Mouse (Mus musculus) forebrain, embryonic 16.5 days (tissue): ENCODE measurements at regions not wholly inside any gene's neighbourhood (a gene's known extent, or its start where the extent isn't known, plus 50 kb on each side); places are given as distances from the start of the nearest gene placed in this dataset.

Experiments used
- ATAC-seq: fragments of 200-750 bp; cut with Nextera tagmentation; 2 replicates; pipeline ENCODE4 v1.8.0; 2017; ENCODE audit warnings: mild to moderate bottlenecking, moderate library complexity
- H3K27ac ChIP-seq: fragments of 300-500 bp; sonication (generic); 2 replicates; pipeline ENCODE4 v1.5.1; 2014; ENCODE audit warnings: low read length, control low read depth
- H3K27me3 ChIP-seq: fragments of 300-500 bp; sonication (generic); replicated peaks from 2 replicates; pipeline ENCODE4 v1.6.1; 2014; ENCODE audit warnings: low read length; ENCODE audit not compliant: control insufficient read depth, insufficient read depth
- H3K36me3 ChIP-seq: fragments of 300-500 bp; sonication (generic); 2 replicates; pipeline ENCODE4 v1.6.1; 2014; ENCODE audit not compliant: control insufficient read depth, insufficient read depth
- H3K4me1 ChIP-seq: fragments of 300-500 bp; sonication (generic); replicated peaks from 2 replicates; pipeline ENCODE4 v1.6.1; 2014; ENCODE audit warnings: low read length; ENCODE audit not compliant: control insufficient read depth, insufficient read depth
- H3K4me2 ChIP-seq: fragments of 300-500 bp; sonication (generic); 2 replicates; pipeline ENCODE4 v1.6.1; 2014; ENCODE audit warnings: mild to moderate bottlenecking, low read length, control low read depth
- H3K4me3 ChIP-seq: fragments of 300-500 bp; sonication (generic); replicated peaks from 2 replicates; pipeline ENCODE4 v1.5.1; 2014; ENCODE audit warnings: mild to moderate bottlenecking, low read length, control low read depth
- H3K9ac ChIP-seq: fragments of 300-500 bp; sonication (generic); replicated peaks from 2 replicates; pipeline ENCODE4 v1.6.1; 2014; ENCODE audit warnings: low read depth, low read length, control low read depth
- H3K9me3 ChIP-seq: fragments of 300-500 bp; sonication (generic); 2 replicates; pipeline ENCODE4 v1.6.1; 2016; ENCODE audit warnings: low read length; ENCODE audit not compliant: control insufficient read depth
- WGBS: fragments of 180-500 bp; shearing (Covaris S2); extraction: QIAGEN DNeasy Blood & Tissue Kit; methylation state at CpG from one replicate; pipeline ENCODE4 v1.1.7; 2014; 5-methylcytosine and 5-hydroxymethylcytosine counted together

- no peaks in the 10 kb centered on the region for H3K27me3 ChIP-seq
- H3K9me3 ChIP-seq = no peaks in the 10 kb centered on the region
- no peaks in the 10 kb centered on the region for H3K4me1 ChIP-seq
- WGBS = 37% methylated on average over 2 of the region's 2 CpGs
- H3K36me3 ChIP-seq = no peaks in the 10 kb centered on the region
- H3K9ac ChIP-seq = no peak overlapping the region
- ATAC-seq = no peak
- no peak overlapping the region for H3K4me3 ChIP-seq
- no peak overlapping the region for H3K4me2 ChIP-seq
- H3K27ac ChIP-seq = no peak overlapping the region
Observed at GRCm38 (mm10) chr10:103692682-103693081, 325.1 kb downstream of the Slc6a15 start.

- no peaks in the 10 kb centered on the region for H3K27me3 ChIP-seq
- 67% methylated on average over 3 of the region's 3 CpGs for WGBS
Observed at GRCm38 (mm10) chr10:103715080-103715725, 347.6 kb downstream of the Slc6a15 start.

DNA sequence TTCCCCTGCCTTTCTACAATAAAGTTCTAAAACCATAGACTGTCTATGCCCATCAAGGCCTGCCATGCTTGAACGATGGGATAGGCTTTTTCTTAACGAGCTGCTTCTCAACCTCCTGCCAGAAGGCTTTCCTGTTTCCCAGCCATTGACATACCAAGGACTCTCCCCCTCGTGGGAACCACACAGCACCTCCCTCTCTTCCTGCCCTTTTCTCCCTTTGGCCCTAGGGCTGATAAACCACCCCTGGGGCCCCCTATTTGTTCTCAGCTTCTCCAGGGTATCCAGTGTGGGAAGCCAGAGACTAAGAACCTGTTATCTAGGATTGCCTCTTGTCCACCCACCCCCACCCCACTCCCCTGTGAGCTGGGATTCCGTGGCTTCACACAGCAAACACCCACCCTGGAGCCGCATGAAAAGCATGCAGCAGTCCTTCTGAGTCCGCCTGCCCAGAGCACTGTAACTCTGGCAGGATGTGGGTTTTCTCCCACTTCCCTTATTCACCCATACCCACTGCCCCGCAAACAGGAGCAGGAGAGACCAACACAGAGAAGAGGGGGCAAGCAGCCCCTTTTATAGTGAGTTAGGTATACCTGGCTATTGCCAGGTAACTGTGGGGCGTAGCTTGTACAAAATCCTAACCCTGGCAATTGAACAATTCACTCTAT lies 351.5 kb downstream of the Slc6a15 start:
- Histone ChIP-seq H3K36me3 (no peaks in the 10 kb centered on the region), H3K4me1 (no peaks in the 10 kb centered on the region), H3K27me3 (no peaks in the 10 kb centered on the region), H3K27ac (no peak overlapping the region), H3K9me3 (no peaks in the 10 kb centered on the region), H3K9ac (no peak overlapping the region), H3K4me2 (no peak overlapping the region), H3K4me3 (no peak overlapping the region)
- WGBS = 48% methylated on average over 8 of the region's 8 CpGs
- ATAC-seq = no peak

More at GRCm38 (mm10) chr10:103715080-103715725, 347.6 kb downstream of the Slc6a15 start:
- Histone ChIP-seq H3K9me3 (no peaks in the 10 kb centered on the region), H3K4me1 (no peaks in the 10 kb centered on the region), H3K4me2 (no peak overlapping the region), H3K4me3 (no peak overlapping the region), H3K36me3 (no peaks in the 10 kb centered on the region), H3K27ac (no peak overlapping the region), H3K9ac (no peak overlapping the region)
- no peak for ATAC-seq

DNA sequence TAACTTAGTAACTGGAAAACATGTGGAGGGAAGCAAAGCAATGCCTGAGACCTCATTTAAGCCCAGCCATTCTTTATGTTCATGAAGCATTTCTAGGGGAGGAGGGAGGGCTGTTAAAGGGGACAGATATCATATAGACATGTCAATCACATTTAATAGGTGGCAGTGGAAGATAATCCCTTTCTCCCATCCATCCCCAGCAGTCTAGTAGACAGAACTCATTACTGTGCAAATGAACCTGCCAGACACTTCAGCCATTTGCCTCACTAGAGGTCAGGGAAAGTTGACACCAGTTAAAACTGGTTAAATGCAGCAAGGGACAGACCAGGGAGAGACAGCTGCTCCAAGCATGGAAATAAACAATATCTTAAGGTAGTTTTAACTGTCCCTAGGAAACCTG lies 359.1 kb downstream of the Slc6a15 start:
- no peak for ATAC-seq
- Histone ChIP-seq H3K9ac (no peak overlapping the region), H3K27ac (no peak overlapping the region), H3K9me3 (no peaks in the 10 kb centered on the region), H3K36me3 (no peaks in the 10 kb centered on the region), H3K4me3 (no peak overlapping the region), H3K27me3 (no peaks in the 10 kb centered on the region), H3K4me1 (0 out of 2 replicates have a peak, but pooled peaks cover 2% of the 10 kb centered on the region), H3K4me2 (no peak overlapping the region)

GRCm38 (mm10) chr10:103731522-103731921 lies 363.9 kb downstream of the Slc6a15 start:
- no peak overlapping the region for H3K9ac ChIP-seq
- no peaks in the 10 kb centered on the region for H3K27me3 ChIP-seq
- no peaks in the 10 kb centered on the region for H3K36me3 ChIP-seq
- no peak overlapping the region for H3K4me2 ChIP-seq
- no peak overlapping the region for H3K27ac ChIP-seq
- no peaks in the 10 kb centered on the region for H3K9me3 ChIP-seq
- WGBS = 14% methylated on average over 1 of the region's 1 CpGs
- no peak overlapping the region for H3K4me3 ChIP-seq
- ATAC-seq = no peak
- H3K4me1 ChIP-seq = 0 out of 2 replicates have a peak, but pooled peaks cover 2% of the 10 kb centered on the region

- Histone ChIP-seq H3K9ac (no peak overlapping the region), H3K27me3 (no peaks in the 10 kb centered on the region), H3K4me3 (no peak overlapping the region), H3K36me3 (no peaks in the 10 kb centered on the region), H3K4me2 (no peak overlapping the region), H3K27ac (no peak overlapping the region), H3K9me3 (no peaks in the 10 kb centered on the region), H3K4me1 (0 out of 2 replicates have a peak, but pooled peaks cover 2% of the 10 kb centered on the region)
- peak; percentile 57; the same call in 1 of the 2 replicates for ATAC-seq
- WGBS = 40% methylated on average over 5 of the region's 5 CpGs
Observed at GRCm38 (mm10) chr10:103731981-103732380, 364.4 kb downstream of the Slc6a15 start.

- H3K36me3 ChIP-seq = no peaks in the 10 kb centered on the region
- H3K4me1 ChIP-seq = no peaks in the 10 kb centered on the region
- no peak overlapping the region for H3K9ac ChIP-seq
- no peak for ATAC-seq
- H3K4me2 ChIP-seq = no peak overlapping the region
- 85% methylated on average over 1 of the region's 1 CpGs for WGBS
- H3K4me3 ChIP-seq = no peak overlapping the region
- H3K27ac ChIP-seq = no peak overlapping the region
- H3K9me3 ChIP-seq = no peaks in the 10 kb centered on the region
- no peaks in the 10 kb centered on the region for H3K27me3 ChIP-seq
Observed at GRCm38 (mm10) chr10:103780127-103780526, 362.7 kb upstream of the Gm21293 start.

DNA sequence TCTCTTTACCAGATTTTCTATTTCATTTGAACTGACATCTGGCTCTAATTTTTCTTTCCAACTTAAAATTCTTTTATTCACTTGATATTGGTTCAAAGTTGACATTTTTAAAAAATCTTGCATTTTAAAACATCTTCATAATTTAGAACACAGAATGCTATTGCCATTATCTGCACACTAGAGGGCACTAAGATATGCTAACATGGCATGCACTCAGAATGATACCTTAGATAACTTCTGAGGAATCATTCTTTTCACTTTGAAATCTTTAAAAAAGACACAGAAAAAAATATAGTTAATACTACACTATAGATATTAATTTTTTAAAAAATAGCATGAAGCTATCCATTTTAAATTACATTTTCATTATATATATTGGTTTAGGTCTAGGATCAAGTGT lies 357.9 kb upstream of the Gm21293 start:
- Histone ChIP-seq H3K27me3 (no peaks in the 10 kb centered on the region), H3K9ac (no peak overlapping the region), H3K4me3 (no peak overlapping the region), H3K9me3 (no peaks in the 10 kb centered on the region), H3K27ac (no peak overlapping the region), H3K4me1 (no peaks in the 10 kb centered on the region), H3K36me3 (no peaks in the 10 kb centered on the region), H3K4me2 (no peak overlapping the region)
- ATAC-seq = no peak

DNA sequence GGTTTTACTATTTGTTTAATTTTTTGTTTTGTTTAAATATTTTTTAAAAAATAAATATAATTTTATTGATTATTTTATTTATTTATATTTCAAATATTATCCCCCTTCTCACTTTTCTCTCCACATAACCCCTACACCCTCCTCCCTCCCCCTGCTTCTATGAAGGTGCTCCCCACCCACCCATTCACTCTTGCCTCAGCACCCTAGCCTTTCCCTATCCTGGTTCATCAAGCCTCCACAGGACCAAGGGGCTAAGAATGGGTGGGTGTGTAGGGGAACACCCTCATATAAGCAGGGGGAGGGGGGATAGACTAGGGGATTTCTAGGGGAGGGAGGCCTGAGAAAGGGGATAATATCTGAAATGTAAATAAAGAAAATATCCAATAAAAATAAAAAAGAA lies 313.7 kb upstream of the Gm21293 start:
- H3K9me3 ChIP-seq = no peaks in the 10 kb centered on the region
- no peaks in the 10 kb centered on the region for H3K27me3 ChIP-seq
- no peak overlapping the region for H3K27ac ChIP-seq
- no peak for ATAC-seq
- H3K36me3 ChIP-seq = no peaks in the 10 kb centered on the region
- H3K4me2 ChIP-seq = no peak overlapping the region
- H3K4me3 ChIP-seq = no peak overlapping the region
- no peak overlapping the region for H3K9ac ChIP-seq
- H3K4me1 ChIP-seq = no peaks in the 10 kb centered on the region
